Mouse (Mus musculus) left cerebral cortex, adult 18-20 months (tissue): Measurements from ENCODE around the gene Olfr1508. TPM values are rescaled to one million over a fixed set of nuclear protein-coding genes. Genes with fewer than 3 reads are reported as not detected.
"Not testable (repeated sequence)": the region's sequence is repeated elsewhere in the genome, so short reads cannot be mapped to it uniquely, and the experiment has no call there.

Experiments used
- DNase-seq, 2 experiments: peaks; one replicate each; pipeline ENCODE4 v3.0.0; 2021 to 2022; ENCODE audit warnings: low spot score in 2 of 2, mixed read lengths in 1 of 2
- long read RNA-seq, 2 experiments: library from polyadenylated mRNA; stranded (forward); transcript quantifications; one replicate each; pipeline ENCODE4 v2.0.0; 2021
- total RNA-seq, 2 experiments: library from RNA; stranded (reverse); gene quantifications; 2 replicates each; pipeline ENCODE4 v1.2.3; 2021

The Olfr1508 gene
- not detected for total RNA-seq
- long read RNA-seq, experiment 1: 0 reads
- long read RNA-seq, experiment 2: 0 reads

- no peak for DNase-seq
Observed at GRCm38 (mm10) chr14:52467395-52467794, at the start of gene Olfr1508. Olfr1508 (minus strand) TSS chr14:52467495.

GRCm38 (mm10) chr14:52495516-52495915 is 28.2 kb upstream of the Olfr1508 start, which contains the start of gene Olfr1507:
Olfr1507 (minus strand) TSS chr14:52495749.
- no peak for DNase-seq

- no peak for DNase-seq
Observed at GRCm38 (mm10) chr14:52465738-52466137, 1.6 kb downstream of the Olfr1508 start.

- DNase-seq: no peak
Observed at GRCm38 (mm10) chr14:52461928-52462327, 5.4 kb downstream of the Olfr1508 start.

GRCm38 (mm10) chr14:52451138-52451537 is 16.2 kb downstream of the Olfr1508 start:
- DNase-seq: no peak

- no peak for DNase-seq
Observed at GRCm38 (mm10) chr14:52442690-52443089, 24.6 kb downstream of the Olfr1508 start, which contains the start of gene Olfr1509. Olfr1509 (plus strand) TSS chr14:52442990.

GRCm38 (mm10) chr14:52427686-52428085 is 39.6 kb downstream of the Olfr1508 start:
- no peak for DNase-seq

GRCm38 (mm10) chr14:52414273-52414672 is 53.0 kb downstream of the Olfr1508 start, which contains the start of gene Olfr1510:
Olfr1510 (minus strand) TSS chr14:52414373.
- no peak for DNase-seq

- not testable (repeated sequence) for DNase-seq
Observed at GRCm38 (mm10) chr14:52410142-52410919, 57.0 kb downstream of the Olfr1508 start.

Other genes starting within 250 kb of the Olfr1508 start
- 100 to 1,000 TPM; 108 to 120 TPM for gene Chd8, start 209.7 kb downstream of the Olfr1508 start, total RNA-seq
- 10 to 100 TPM; 65.6 to 65.8 TPM for gene Tox4, start 188.3 kb downstream of the Olfr1508 start, total RNA-seq
- gene Rab2b, start 187.9 kb downstream of the Olfr1508 start, total RNA-seq: 10 to 100 TPM; 34.0 to 36.3 TPM
- gene Mettl3, start 162.4 kb downstream of the Olfr1508 start, total RNA-seq: 10 to 100 TPM; 37.6 to 44.1 TPM
- 10 to 100 TPM; 35.8 to 36.5 TPM for gene Sall2, start 138.7 kb downstream of the Olfr1508 start, total RNA-seq
- gene Olfr1513, start 111.1 kb downstream of the Olfr1508 start, total RNA-seq: not detected
- not detected for gene Olfr1512, start 88.3 kb downstream of the Olfr1508 start, total RNA-seq
- gene Olfr1511, start 70.1 kb downstream of the Olfr1508 start, total RNA-seq: not detected
- gene Olfr1510, start 53.1 kb downstream of the Olfr1508 start, total RNA-seq: not detected
- not detected for gene Olfr1509, start 24.5 kb downstream of the Olfr1508 start, total RNA-seq
- not detected for gene Olfr1507, start 28.3 kb upstream of the Olfr1508 start, total RNA-seq